Mouse (Mus musculus) frontal cortex, adult 2 months (tissue): ENCODE measurements around the gene Zfp82. TPM values are rescaled to one million over a fixed set of nuclear protein-coding genes. Genes with fewer than 3 reads are reported as not detected.
"Not testable (repeated sequence)": the region's sequence is repeated elsewhere in the genome, so short reads cannot be mapped to it uniquely, and the experiment has no call there.

Experiments
- DNase-seq, 2 experiments: peaks; one replicate each; pipeline ENCODE4 v3.0.0; 2022; ENCODE audit warnings: low spot score in 1 of 2; ENCODE audit errors: extremely low spot score in 1 of 2
- polyA plus RNA-seq: library from polyadenylated mRNA; depleted of rRNA; stranded (reverse); fragments of >200 nt; gene quantifications from 2 replicates; pipeline ENCODE4 v1.2.3, GENCODE M21; 2012; rRNA removed

The Zfp82 gene
- 2.6 and 3.4 TPM in 2 replicates for polyA plus RNA-seq

GRCm38 (mm10) chr7:30072146-30073028 is at the start of gene Zfp82:
Gene Zfp82, minus strand, starts transcription at chr7:30072900.
- DNase-seq = peak; percentile 44 to 86

DNA sequence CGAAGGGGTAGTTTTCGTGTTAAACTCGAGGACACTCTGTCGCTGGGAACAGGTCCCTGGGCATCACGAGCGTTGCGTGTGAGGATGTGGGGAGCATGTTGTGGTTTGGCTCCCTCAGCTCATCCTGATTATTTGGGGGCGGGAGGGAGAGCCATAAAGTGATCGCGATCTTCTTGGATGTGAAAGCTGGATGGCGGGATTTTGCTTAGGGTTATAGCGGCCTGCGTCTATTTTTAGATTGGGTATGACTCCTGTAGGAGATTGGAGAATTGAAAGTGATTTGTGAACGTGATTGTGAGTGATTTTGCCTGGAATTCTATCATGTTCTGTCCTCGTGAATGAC is 49.5 kb upstream of the Zfp82 start:
- DNase-seq = no peak

DNA sequence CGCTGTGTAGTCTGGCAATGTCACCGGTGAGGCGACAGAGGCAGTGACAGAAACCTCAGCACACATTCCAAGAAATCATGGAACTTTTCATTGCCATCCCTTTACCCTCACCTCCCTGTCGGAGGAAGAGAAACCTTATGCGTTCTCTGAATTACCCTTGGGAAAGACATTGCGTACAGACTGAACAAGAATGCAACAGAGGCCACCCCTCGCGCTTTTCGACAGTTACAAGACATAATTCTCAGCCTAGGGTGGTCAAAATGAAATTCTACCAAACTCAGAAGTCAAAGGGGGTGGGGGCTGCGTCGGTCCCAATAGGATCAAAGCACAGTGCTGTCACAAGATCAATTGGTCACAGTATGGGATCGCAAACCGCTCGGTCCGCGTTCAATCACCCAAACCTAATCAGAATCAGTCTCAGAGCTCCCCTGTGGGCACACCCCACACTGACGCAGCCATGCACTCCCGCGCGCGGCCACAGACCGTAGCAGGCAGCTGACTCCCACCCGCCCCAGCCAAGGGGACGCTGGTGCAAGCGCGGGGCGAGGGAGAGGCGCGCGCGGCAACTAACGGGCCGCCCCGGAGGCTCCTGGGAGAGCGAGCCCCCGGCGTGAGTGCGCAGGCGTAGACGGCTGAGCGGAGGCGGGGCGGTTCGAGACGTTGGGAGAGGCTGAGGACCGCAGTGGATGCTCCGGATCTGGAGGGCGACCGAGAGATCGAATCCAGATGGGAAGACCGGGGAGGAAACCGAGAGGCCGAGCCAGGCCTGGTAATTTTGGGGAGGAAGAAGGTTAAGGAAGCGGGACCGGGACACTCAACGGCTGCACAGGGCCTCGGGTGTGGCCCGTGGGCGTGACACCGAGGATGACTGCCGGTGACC is 48.8 kb upstream of the Zfp82 start, which contains the start of gene Zfp382:
Zfp382 (plus strand) TSS at position 635 of the 880 bp plus-strand sequence.
- DNase-seq = peak; percentile 60 to 91

- DNase-seq = not testable (repeated sequence)
These were observed 45.2 kb upstream of the Zfp82 start for GRCm38 (mm10) chr7:30117935-30118334.

DNA sequence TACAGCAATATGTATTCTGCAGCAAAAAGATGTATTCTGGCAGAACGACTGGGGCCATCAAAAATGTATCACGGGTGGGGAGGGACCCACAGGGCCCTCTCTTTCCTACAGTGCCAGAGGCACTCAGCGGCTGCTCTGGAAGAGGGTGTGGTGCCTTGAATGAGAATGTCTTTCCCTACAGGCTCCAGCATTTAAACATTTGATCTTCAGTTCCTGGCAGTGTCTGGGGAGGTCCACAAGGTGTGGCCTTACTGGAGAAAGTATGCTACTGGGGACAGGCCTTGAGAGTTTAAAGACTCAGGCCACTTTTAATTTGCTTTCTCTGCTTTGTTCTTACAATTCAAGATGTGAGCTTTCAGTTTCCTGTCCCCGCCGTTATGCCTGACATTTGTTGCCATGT is 43.4 kb upstream of the Zfp82 start:
- DNase-seq = no peak

DNA sequence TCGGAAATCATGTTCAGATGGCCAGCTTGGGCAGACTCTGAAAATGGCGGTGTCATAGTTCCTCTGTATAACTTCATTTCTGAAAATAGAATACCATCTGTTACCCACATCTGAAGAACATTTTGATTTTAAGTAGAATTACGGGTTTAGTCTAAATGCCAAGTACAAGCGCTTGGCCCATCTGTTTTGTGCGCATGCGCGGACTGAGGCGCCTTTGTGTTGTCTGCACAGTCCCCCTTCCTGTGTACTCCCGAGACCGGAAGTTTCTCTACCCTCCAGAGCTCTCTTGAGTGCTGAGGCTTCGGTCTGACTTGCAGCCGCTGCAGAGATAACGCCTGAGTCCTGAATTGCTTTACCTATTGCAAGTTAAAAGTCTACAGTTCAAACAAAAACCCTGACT is 26.6 kb upstream of the Zfp82 start:
- peak; percentile 79 to 87 for DNase-seq

GRCm38 (mm10) chr7:30095551-30096125 is 22.9 kb upstream of the Zfp82 start:
- no peak for DNase-seq

- DNase-seq = peak; percentile 88 to 93
These were observed 22.1 kb upstream of the Zfp82 start, which contains the start of gene Zfp260 for GRCm38 (mm10) chr7:30094646-30095429. Gene Zfp260, plus strand, starts transcription at chr7:30094777.

DNA sequence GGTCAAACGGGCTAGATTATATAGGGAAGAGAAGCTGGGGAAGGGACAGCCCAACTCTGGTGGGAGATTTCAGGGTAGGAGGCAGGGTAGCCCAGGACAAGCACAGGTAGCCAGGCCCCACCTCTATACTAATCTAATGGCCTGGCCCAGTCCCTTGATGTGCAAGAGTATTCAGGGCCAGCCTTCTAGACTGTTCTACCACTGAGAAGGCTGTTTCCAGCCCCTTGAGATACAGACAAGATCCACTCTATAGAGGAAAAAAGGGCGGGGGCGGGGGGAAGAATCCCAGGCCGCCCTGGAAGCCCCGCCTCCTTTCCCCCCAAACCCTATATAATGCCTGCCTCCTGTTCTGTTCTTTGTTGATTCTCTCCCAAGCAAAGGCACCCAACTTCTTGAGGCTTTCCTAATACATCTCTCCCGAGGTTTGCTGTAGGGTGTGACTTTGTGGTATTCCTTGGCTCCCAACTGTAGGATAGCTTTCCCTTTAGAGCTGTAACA is 21.3 kb upstream of the Zfp82 start:
- no peak for DNase-seq

DNA sequence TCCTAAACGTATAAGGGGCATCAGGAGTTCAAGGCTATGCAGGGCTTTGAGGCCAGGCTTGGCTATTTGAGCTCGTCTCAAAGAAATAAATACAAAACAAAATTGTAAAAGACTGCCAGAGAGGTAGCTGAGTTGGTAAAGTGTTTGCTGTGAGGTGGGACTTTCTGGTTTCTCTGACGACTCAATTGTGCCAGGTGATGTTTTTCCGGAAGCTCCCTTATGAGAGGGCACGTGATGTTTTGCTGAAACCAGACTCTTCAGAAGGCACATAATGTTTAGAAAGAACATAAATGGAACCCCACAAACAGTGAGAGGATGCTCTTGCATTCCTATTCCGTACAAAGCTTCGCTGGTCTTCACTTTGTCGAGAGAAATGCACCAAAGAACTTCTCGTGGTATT is 20.0 kb upstream of the Zfp82 start:
- DNase-seq = no peak

DNA sequence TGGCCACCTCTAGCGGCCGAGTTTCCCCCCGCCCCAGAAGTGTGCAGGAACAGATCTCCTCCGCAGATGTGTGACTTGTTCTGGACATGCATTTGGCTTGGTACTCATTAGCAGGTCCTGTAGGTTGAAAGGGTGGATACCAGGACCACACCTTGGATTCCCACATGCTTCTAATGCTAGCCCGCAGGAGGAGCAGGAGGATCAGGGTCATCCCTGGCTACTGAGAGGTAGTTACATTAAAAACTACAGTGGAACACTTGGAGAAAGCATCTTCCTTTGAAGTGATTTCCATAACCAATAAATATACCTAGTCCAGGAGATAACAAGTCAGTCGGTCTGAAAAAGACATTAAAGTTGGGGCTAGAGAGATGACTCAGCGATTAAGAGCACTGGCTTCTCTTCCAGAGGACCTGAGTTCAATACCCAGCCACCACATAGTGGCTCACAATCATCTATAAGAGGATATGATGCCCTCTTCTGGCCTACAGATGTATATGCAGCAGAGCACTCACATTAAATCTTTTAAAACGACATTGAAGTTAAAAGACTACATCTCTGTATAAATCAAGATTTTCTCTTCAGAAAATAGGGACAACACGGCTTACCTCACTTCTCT is 18.4 kb upstream of the Zfp82 start:
- peak in 1 of 2 experiments; percentile 36 for DNase-seq

GRCm38 (mm10) chr7:30090092-30090969 is 17.6 kb upstream of the Zfp82 start, which contains the start of the genes Gm26920 and Zfp566:
Gene Gm26920, minus strand, starts transcription at chr7:30090410.
Gene Zfp566, minus strand, starts transcription at chr7:30090527.
- peak; percentile 94 to 97 for DNase-seq

DNA sequence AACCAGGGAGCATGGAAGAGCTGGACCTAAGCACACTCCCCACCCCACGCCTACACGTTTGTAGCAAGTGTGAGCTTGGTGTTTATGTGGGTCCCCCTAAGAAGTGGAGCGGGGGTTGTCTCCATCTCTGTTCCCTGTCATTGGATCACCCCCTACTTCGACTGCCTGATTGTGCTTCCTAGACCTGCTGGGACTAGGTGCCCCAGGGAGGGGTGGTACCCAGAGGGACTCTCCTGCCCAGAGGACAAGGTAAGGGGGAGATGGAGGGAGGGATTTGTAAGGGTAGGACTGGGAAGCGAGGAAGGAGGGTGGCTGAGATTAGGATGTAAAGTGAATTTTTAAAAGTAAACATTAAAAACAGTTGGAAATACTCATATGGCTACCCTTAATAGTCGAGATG is 16.7 kb upstream of the Zfp82 start:
- no peak for DNase-seq

DNA sequence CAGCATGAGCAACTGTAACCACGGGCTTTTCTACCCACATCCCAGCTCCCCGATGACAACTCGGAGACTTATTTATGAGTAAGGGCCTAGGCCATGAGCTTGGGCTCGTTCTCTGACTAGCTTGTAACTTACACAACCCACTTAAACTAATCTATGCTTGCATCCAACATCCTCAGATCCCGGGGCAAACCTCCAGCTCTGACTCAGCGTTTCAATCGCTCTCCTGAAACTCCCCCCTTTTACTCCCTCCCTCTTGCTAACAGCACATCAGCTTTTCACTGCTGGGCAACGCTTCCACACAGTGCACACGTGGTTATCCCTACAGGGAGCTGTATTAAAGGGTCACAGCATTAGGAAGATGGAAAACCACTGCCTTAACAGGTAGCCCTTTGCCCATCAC is 13.8 kb upstream of the Zfp82 start:
- DNase-seq = peak in 1 of 2 experiments; percentile 74

GRCm38 (mm10) chr7:30064622-30065021 is 8.1 kb downstream of the Zfp82 start:
- no peak for DNase-seq

- no peak for DNase-seq
These were observed 10.2 kb downstream of the Zfp82 start for GRCm38 (mm10) chr7:30062478-30062877.

- no peak for DNase-seq
These were observed 12.4 kb downstream of the Zfp82 start for GRCm38 (mm10) chr7:30060341-30060740.

- DNase-seq = no peak
These were observed 19.1 kb downstream of the Zfp82 start for GRCm38 (mm10) chr7:30053591-30053990.
